Mouse (Mus musculus) gastrocnemius, adult 18-20 months (tissue): ENCODE measurements around the gene Gjb3. TPM values are rescaled to one million over a fixed set of nuclear protein-coding genes. Genes with fewer than 3 reads are reported as not detected.
A peak's percentile ranks its signal among the peaks of the same experiment; 100 is the strongest.

Experiments
- DNase-seq: peaks from one replicate; pipeline ENCODE4 v3.0.0; 2021; ENCODE audit warnings: low spot score
- total RNA-seq, 2 experiments: library from RNA; stranded (reverse); gene quantifications; 2 replicates each; pipeline ENCODE4 v1.2.3; 2021

Gene Gjb3
- total RNA-seq, 2 experiments from 2014 or later, result not detected

DNA sequence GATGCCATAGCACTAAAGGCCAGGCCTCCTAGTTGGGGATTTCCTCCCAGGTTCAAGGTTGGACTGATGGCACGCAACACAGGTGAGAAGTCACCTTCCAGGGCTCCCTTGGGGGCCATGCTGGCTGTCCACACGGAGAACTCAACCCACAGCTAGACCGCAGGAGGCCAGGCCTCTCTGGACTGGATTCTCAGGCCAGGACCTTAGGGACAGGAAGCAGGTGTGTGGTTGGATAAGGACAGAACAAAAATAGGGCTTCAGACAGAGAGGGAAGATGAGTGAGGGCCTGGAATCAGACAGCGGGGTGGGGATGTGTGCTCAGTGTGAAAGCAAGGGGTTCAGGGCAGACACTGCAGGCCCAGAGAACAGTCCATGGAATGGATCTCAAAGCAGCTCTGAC is 43.7 kb downstream of the Gjb3 start:
- DNase-seq, result no peak

DNA sequence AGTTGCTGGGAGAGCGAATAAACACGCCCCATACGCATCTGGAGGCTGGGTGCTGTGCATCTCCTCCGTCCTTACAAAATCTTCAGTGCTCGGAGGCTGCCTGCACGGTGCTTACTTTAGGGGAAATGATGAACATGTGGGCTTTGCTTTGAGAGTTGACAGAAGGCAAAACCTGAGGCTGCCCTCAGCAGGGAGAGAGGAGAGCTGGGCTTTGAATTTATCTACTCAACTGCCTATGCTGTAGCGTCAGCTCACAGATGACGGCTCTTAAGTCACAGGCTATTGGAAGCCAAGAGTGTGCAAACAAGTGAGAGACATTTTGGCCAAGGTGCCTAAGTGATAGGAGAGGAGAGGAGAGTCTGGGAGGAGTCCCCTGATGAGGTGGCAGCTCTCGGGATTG is 51.4 kb downstream of the Gjb3 start:
- no peak for DNase-seq

DNA sequence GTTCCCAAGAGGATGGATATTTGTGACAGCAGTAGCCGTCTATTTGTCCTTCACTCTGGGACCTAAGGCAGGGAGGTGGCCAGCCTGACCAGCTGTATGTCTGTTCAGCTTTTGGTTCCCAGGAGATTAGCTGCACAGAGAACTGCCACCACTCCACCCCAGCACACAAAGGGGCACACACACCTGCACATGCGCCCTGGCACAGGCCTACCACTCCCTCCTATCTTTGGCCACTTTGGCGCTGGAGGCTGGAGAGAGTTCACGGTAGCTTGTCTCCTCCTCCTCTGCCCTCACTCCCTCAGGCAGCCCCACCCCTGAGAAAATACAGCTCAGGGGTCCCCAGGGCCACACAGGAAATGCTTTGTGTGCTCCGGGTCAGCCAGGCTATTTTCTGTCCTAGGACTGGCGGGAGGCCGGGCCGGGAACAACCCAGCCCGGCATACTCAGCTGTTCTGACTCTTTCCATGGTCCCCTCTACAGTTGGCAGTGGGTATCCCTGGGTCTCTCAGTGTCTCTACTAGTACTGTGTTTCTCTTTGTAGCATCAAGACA is 52.1 kb downstream of the Gjb3 start:
- peak; percentile 22 for DNase-seq

Other genes with a start within 250 kb of the Gjb3 start
- gene Tmem35b, start 207.2 kb downstream of the Gjb3 start, total RNA-seq, result under 1 TPM; 0.62 to 0.90 TPM
- gene Dlgap3, start 161.6 kb downstream of the Gjb3 start, total RNA-seq, result under 1 TPM in 1 of 2 experiments, not detected in 1; 0.21 TPM
- 10 to 100 TPM; 36.3 to 36.9 TPM for gene Smim12, start 87.1 kb downstream of the Gjb3 start, total RNA-seq
- gene Gja4, start 16.8 kb downstream of the Gjb3 start, total RNA-seq, result 1 to 10 TPM; 2.3 to 2.5 TPM
- gene Gjb4, start 23.2 kb upstream of the Gjb3 start, total RNA-seq, result not detected
- gene Gjb5, start 27.3 kb upstream of the Gjb3 start, total RNA-seq, result not detected